ENCODE assay signal across 20 mouse cellular contexts in genomic region chr3:32373236-32373635, GRCm38 (mm10).
"Had no signal": no experiment of that assay in that cellular context is flagged by ENCODE, and none has a peak within 500 bp of the region (broad histone marks: within the 10 kb centered on the region; RNA-seq: fewer than 3 reads in every experiment).

No protein-coding gene starts in this region.

- DNase-seq: liver, embryonic 13.5 days; liver, postnatal 0 days; lung, adult 2 months; lung, postnatal 14 days; lung, postnatal 36 days; midbrain, embryonic 14.5 days; right cerebral cortex, adult 18-20 months; right cerebral cortex, postnatal 25 days; right cerebral cortex, postnatal 4 days; spleen, adult 18-20 months; thymus, adult 2 months; thymus, postnatal 14 days; thymus, postnatal 36 days had no signal

- H3K4me3 ChIP-seq: liver, embryonic 13.5 days; liver, embryonic 15.5 days; lung, embryonic 15.5 days; megakaryocyte, embryonic 14.5 days; midbrain, embryonic 12.5 days; neural tube, embryonic 12.5 days had no signal

- H3K9ac ChIP-seq: liver, embryonic 13.5 days; liver, embryonic 15.5 days; liver, postnatal 0 days; lung, embryonic 15.5 days; midbrain, embryonic 12.5 days; neural tube, embryonic 12.5 days had no signal

- H3K36me3 ChIP-seq: liver, embryonic 13.5 days; liver, embryonic 15.5 days; lung, embryonic 15.5 days; midbrain, embryonic 12.5 days; neural tube, embryonic 12.5 days had no signal

- H3K27me3 ChIP-seq: liver, embryonic 13.5 days; liver, embryonic 15.5 days; lung, embryonic 15.5 days; megakaryocyte, embryonic 14.5 days; midbrain, embryonic 12.5 days; neural tube, embryonic 12.5 days had no signal

- H3K4me2 ChIP-seq: liver, embryonic 13.5 days; liver, embryonic 15.5 days; lung, embryonic 15.5 days; midbrain, embryonic 12.5 days; neural tube, embryonic 12.5 days had no signal

- H3K27ac ChIP-seq: liver, embryonic 13.5 days; liver, embryonic 15.5 days; lung, embryonic 15.5 days; macrophage; midbrain, embryonic 12.5 days; neural tube, embryonic 12.5 days had no signal

- ATAC-seq: liver, postnatal 0 days; lung, postnatal 0 days had no signal

- H3K9me3 ChIP-seq: liver, embryonic 13.5 days; liver, embryonic 15.5 days; lung, embryonic 15.5 days; midbrain, embryonic 12.5 days; neural tube, embryonic 12.5 days had no signal

- H3K4me1 ChIP-seq: liver, embryonic 13.5 days; liver, embryonic 15.5 days; lung, embryonic 15.5 days; midbrain, embryonic 12.5 days; neural tube, embryonic 12.5 days had no signal
